Mouse (Mus musculus) gastrocnemius, postnatal 25 days (tissue): ENCODE data around the gene Dtx3. TPM values are rescaled to one million over a fixed set of nuclear protein-coding genes. Genes with fewer than 3 reads are reported as not detected.

Source experiments
- total RNA-seq, 2 experiments: library from RNA; stranded (reverse); gene quantifications; 1 replicate in 1 of 2; 2 replicates in 1 of 2; pipeline ENCODE4 v1.2.3; 2021

Gene Dtx3
- total RNA-seq, 2 experiments from 2014 or later, result 18.9 to 19.6 TPM

Other genes starting within 250 kb of the Dtx3 start
- gene Ctdsp2, start 217.0 kb downstream of the Dtx3 start, total RNA-seq, result 10 to 100 TPM; 90.6 to 98.7 TPM
- 1 to 10 TPM; 1.5 to 2.3 TPM for gene Avil, start 195.0 kb downstream of the Dtx3 start, total RNA-seq
- 10 to 100 TPM; 20.9 TPM for gene Tsfm, start 164.9 kb downstream of the Dtx3 start, total RNA-seq
- gene Mettl1, start 154.3 kb downstream of the Dtx3 start, total RNA-seq, result 1 to 10 TPM; 7.9 to 9.5 TPM
- gene Eef1akmt3, start 154.2 kb downstream of the Dtx3 start, total RNA-seq, result under 1 TPM; 0.15 to 0.24 TPM
- gene Cyp27b1, start 147.5 kb downstream of the Dtx3 start, total RNA-seq, result under 1 TPM; 0.10 to 0.19 TPM
- under 1 TPM; 0.62 to 0.82 TPM for gene March9, start 135.5 kb downstream of the Dtx3 start, total RNA-seq
- 10 to 100 TPM; 43.3 to 46.9 TPM for gene Cdk4, start 132.2 kb downstream of the Dtx3 start, total RNA-seq
- gene Tspan31, start 125.5 kb downstream of the Dtx3 start, total RNA-seq, result 10 to 100 TPM; 24.1 to 28.8 TPM
- gene Agap2, start 120.4 kb downstream of the Dtx3 start, total RNA-seq, result 1 to 10 TPM; 2.0 to 2.4 TPM
- gene Os9, start 74.6 kb downstream of the Dtx3 start, total RNA-seq, result 10 to 100 TPM; 11.3 to 13.9 TPM
- under 1 TPM; 0.78 to 1.00 TPM for gene B4galnt1, start 30.5 kb downstream of the Dtx3 start, total RNA-seq
- 1 to 10 TPM; 3.3 to 6.5 TPM for gene Slc26a10, start 15.1 kb downstream of the Dtx3 start, total RNA-seq
- 1 to 10 TPM; 8.7 to 9.3 TPM for gene Arhgef25, start 5.6 kb downstream of the Dtx3 start, total RNA-seq
- 1 to 10 TPM; 4.7 to 6.9 TPM for gene Pip4k2c, start 15.9 kb upstream of the Dtx3 start, total RNA-seq
- gene Kif5a, start 67.6 kb upstream of the Dtx3 start, total RNA-seq, result under 1 TPM; 0.18 to 0.62 TPM
- gene Dctn2, start 70.6 kb upstream of the Dtx3 start, total RNA-seq, result 10 to 100 TPM; 88.3 to 90.8 TPM
- gene Mbd6, start 93.3 kb upstream of the Dtx3 start, total RNA-seq, result 10 to 100 TPM; 12.7 to 14.3 TPM
- 10 to 100 TPM; 48.3 to 53.5 TPM for gene Mars, start 116.1 kb upstream of the Dtx3 start, total RNA-seq
- 1 to 10 TPM; 1.4 to 1.7 TPM for gene Arhgap9, start 126.2 kb upstream of the Dtx3 start, total RNA-seq
- 1 to 10 TPM in 1 of 2 experiments, under 1 TPM in 1; 0.74 to 1.5 TPM for gene Gli1, start 146.2 kb upstream of the Dtx3 start, total RNA-seq
- gene Inhbe, start 158.7 kb upstream of the Dtx3 start, total RNA-seq, result not detected
- not detected for gene Inhbc, start 174.7 kb upstream of the Dtx3 start, total RNA-seq
- gene R3hdm2, start 184.6 kb upstream of the Dtx3 start, total RNA-seq, result 100 to 1,000 TPM in 1 of 2 experiments, 10 to 100 TPM in 1; 97.8 to 120 TPM